Mouse (Mus musculus): ENCODE data around the gene Gm9837. TPM values are rescaled to one million over a fixed set of nuclear protein-coding genes. Genes with fewer than 3 reads are reported as not detected.

Gene Gm9837
- polyA plus RNA-seq, 1 experiment from 2014 or later: not detected

GRCm38 (mm10) chr11:53463551-53464424 is 6.5 kb downstream of the Gm9837 start:
- no peak overlapping the region for H3K27ac ChIP-seq
- H3K9ac ChIP-seq: peak overlapping the region; percentile 44
- H3K4me3 ChIP-seq (replicated peaks): peak overlapping the region; percentile 52
- H3K27me3 ChIP-seq: peaks cover 73% of the 10 kb centered on the region
- peaks cover 35% of the 10 kb centered on the region for H3K4me1 ChIP-seq
- peak overlapping the region; percentile 95 for H3K4me2 ChIP-seq
- WGBS: 5% methylated on average over 55 of the region's 55 CpGs
- H3K9me3 ChIP-seq (replicated peaks): no peaks in the 10 kb centered on the region
- H3K36me3 ChIP-seq: no peaks in the 10 kb centered on the region
- ATAC-seq (replicated peaks; ENCODE audit: low FRiP score): no peak; the same call in 1 of the 2 replicates

GRCm38 (mm10) chr11:53461727-53462126 is 8.6 kb downstream of the Gm9837 start:
- WGBS: 21% methylated on average over 5 of the region's 5 CpGs
- peaks cover 68% of the 10 kb centered on the region for H3K27me3 ChIP-seq

GRCm38 (mm10) chr11:53460192-53460591 is 10.1 kb downstream of the Gm9837 start:
- no peaks in the 10 kb centered on the region for H3K36me3 ChIP-seq
- no peak overlapping the region for H3K4me3 ChIP-seq (replicated peaks)
- no peak overlapping the region for H3K9ac ChIP-seq
- H3K27me3 ChIP-seq: peaks cover 59% of the 10 kb centered on the region
- peaks cover 36% of the 10 kb centered on the region for H3K4me1 ChIP-seq
- H3K4me2 ChIP-seq: no peak overlapping the region
- no peaks in the 10 kb centered on the region for H3K9me3 ChIP-seq (replicated peaks)
- no peak overlapping the region for H3K27ac ChIP-seq
- ATAC-seq (replicated peaks; ENCODE audit: low FRiP score): no peak
- 88% methylated on average over 3 of the region's 3 CpGs for WGBS

More at GRCm38 (mm10) chr11:53461727-53462126, 8.6 kb downstream of the Gm9837 start:
- peaks cover 41% of the 10 kb centered on the region for H3K4me1 ChIP-seq
- H3K4me2 ChIP-seq: no peak overlapping the region
- H3K9me3 ChIP-seq (replicated peaks): no peaks in the 10 kb centered on the region
- 0 out of 2 replicates have a peak, but pooled peaks have one; percentile 17 for ATAC-seq (replicated peaks; ENCODE audit: low FRiP score)
- H3K9ac ChIP-seq: no peak overlapping the region
- H3K36me3 ChIP-seq: no peaks in the 10 kb centered on the region
- H3K27ac ChIP-seq: no peak overlapping the region
- no peak overlapping the region for H3K4me3 ChIP-seq (replicated peaks)

- peaks cover 47% of the 10 kb centered on the region for H3K27me3 ChIP-seq
- H3K4me3 ChIP-seq (replicated peaks): no peak overlapping the region
- no peak overlapping the region for H3K9ac ChIP-seq
- ATAC-seq (replicated peaks; ENCODE audit: low FRiP score): no peak
- H3K4me1 ChIP-seq: peaks cover 36% of the 10 kb centered on the region
- no peak overlapping the region for H3K27ac ChIP-seq
- no peaks in the 10 kb centered on the region for H3K9me3 ChIP-seq (replicated peaks)
- WGBS: 69% methylated on average over 3 of the region's 3 CpGs
- H3K4me2 ChIP-seq: no peak overlapping the region
- H3K36me3 ChIP-seq: no peaks in the 10 kb centered on the region
These were observed 11.3 kb downstream of the Gm9837 start for GRCm38 (mm10) chr11:53458996-53459395.

DNA sequence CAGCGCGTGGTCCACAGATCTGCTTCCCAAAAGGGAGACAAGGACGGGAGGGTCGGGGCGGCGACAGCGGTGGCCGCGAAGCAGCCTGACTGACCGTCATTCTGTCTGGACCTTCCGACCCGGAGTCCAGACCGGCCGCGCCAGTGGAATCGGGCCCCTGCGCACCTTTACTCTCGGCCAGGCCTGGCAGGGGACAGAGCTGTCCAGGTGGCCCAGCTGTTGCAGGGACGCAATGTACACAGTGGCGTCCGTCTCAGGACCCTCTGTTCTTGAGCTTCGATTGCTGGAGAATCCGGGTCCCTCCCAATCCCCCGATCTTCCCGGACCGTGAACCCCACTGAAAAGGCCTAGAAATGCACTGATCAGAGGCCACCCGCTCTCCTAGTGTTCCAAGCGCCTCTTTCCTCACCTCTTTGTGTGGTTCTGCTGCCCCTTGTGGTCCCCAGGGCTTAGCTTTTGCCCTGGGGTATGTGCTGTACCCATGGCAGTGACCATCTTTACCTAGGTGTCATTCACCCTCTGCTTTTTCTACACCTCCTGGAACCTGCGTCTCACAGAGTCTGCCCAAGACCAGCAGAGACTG is 12.8 kb downstream of the Gm9837 start:
- H3K9ac ChIP-seq: peak overlapping the region; percentile 60
- WGBS: 7% methylated on average over 29 of the region's 29 CpGs
- peaks cover 32% of the 10 kb centered on the region for H3K27me3 ChIP-seq
- H3K36me3 ChIP-seq: no peaks in the 10 kb centered on the region
- peak overlapping the region; percentile 97 for H3K4me2 ChIP-seq
- H3K9me3 ChIP-seq (replicated peaks): no peaks in the 10 kb centered on the region
- no peak overlapping the region for H3K27ac ChIP-seq
- peak overlapping the region; percentile 58 for H3K4me3 ChIP-seq (replicated peaks)
- peaks cover 23% of the 10 kb centered on the region for H3K4me1 ChIP-seq
- peak; percentile 30; the same call in 1 of the 2 replicates for ATAC-seq (replicated peaks; ENCODE audit: low FRiP score)

DNA sequence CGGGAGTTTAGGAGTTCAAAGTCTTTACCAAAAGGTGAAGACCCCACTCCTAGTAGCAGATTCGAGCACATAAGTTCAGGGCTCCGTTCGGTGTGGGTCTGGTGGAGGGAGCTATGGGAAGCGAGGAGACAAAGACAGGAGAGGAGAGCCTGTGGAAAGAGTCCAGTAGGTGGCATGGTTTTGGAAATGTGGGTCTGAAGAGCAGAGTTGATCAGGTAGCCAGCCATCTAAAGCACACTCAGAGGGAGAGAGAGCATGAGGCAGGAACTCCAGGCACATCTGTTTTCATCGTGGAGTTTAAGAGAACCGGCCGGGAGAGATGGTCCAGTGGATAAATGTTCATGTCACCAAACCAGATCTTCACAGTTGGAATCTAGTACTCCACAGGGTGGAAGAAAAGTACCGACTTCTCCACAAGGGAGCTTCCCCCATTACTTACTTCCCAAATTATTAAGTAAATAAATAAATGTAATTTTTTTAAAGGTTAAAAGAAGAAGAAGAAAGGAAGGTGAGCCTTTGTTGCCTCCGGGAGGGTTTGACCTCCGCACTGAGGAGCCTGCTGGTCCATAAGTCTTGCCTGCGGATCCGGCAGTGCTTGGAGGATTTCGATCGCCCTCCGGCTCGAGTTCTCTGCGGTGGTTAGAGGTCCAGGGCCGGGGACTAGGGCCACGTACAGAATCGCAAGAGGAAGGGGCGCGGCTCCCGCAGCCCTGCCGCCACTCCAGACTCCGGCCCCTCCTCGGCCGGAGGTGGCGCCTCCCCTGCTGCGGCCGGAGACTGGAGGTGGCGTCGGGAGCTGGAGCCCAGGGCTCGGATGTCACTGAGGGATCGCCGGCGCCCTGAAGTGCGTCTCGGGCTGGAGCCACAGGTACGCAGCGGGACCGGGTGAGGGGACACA is 13.6 kb downstream of the Gm9837 start, which contains the start of the genes Gm10447 and Shroom1:
Gene Gm10447, minus strand, starts transcription at position 637 of the 898 bp plus-strand sequence.
Gene Shroom1, plus strand, starts transcription at position 732 of the 898 bp plus-strand sequence.
- Histone ChIP-seq H3K9ac (peak within 1 kb of the TSS; percentile 60), H3K27ac (0 out of 2 replicates have a peak within 1 kb of the TSS, but pooled peaks have one; percentile 46), H3K4me3 (replicated peaks) (peak within 1 kb of the TSS; percentile 58), H3K9me3 (replicated peaks) (no peaks in the 10 kb centered on the region), H3K36me3 (no peaks in the 10 kb centered on the region), H3K27me3 (peaks cover 25% of the 10 kb centered on the region), H3K4me2 (peak within 1 kb of the TSS; percentile 97), H3K4me1 (peaks cover 18% of the 10 kb centered on the region)
- ATAC-seq (replicated peaks; ENCODE audit: low FRiP score): peak; percentile 92
- 2% methylated on average over 42 of the region's 42 CpGs for WGBS

DNA sequence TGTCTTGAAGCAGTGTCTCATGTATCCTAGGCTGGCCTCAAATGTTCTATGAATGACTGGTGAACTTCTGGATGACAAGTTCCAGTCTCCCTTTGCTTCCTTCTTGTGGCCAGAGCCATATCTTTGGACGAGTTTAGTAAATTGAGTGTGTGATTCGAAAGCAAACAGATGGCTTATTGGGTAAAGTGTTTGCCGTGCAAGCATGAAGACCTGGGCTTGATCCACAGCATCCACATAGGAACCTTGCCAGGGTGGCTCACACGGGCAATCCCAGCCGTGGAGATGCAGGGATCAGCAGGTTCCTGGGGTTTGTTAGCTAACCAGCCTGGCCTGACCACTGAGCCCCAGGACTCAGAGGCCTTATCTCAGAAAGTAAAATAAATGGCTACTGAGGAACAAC is 17.2 kb downstream of the Gm9837 start:
- no peaks in the 10 kb centered on the region for H3K9me3 ChIP-seq (replicated peaks)
- no peak overlapping the region for H3K9ac ChIP-seq
- ATAC-seq (replicated peaks; ENCODE audit: low FRiP score): no peak
- H3K36me3 ChIP-seq: no peaks in the 10 kb centered on the region
- H3K4me1 ChIP-seq: peaks cover 19% of the 10 kb centered on the region
- H3K27me3 ChIP-seq: peaks cover 14% of the 10 kb centered on the region
- no peak overlapping the region for H3K4me2 ChIP-seq
- H3K4me3 ChIP-seq (replicated peaks): no peak overlapping the region
- whole genome bisulfite sequencing: 85% methylated on average over 5 of the region's 5 CpGs
- H3K27ac ChIP-seq: no peak overlapping the region

GRCm38 (mm10) chr11:53452396-53452795 is 17.9 kb downstream of the Gm9837 start:
- H3K9me3 ChIP-seq (replicated peaks): no peaks in the 10 kb centered on the region
- no peak overlapping the region for H3K4me2 ChIP-seq
- peaks cover 8% of the 10 kb centered on the region; the same call in 1 of the 2 replicates for H3K27me3 ChIP-seq
- H3K9ac ChIP-seq: no peak overlapping the region
- no peak overlapping the region for H3K4me3 ChIP-seq (replicated peaks)
- ATAC-seq (replicated peaks; ENCODE audit: low FRiP score): no peak
- 93% methylated on average over 9 of the region's 9 CpGs for WGBS
- H3K4me1 ChIP-seq: peaks cover 16% of the 10 kb centered on the region
- no peak overlapping the region for H3K27ac ChIP-seq
- H3K36me3 ChIP-seq: no peaks in the 10 kb centered on the region

- Histone ChIP-seq H3K36me3 (no peaks in the 10 kb centered on the region), H3K4me1 (peaks cover 6% of the 10 kb centered on the region), H3K4me2 (no peak overlapping the region), H3K9me3 (replicated peaks) (no peaks in the 10 kb centered on the region), H3K4me3 (replicated peaks) (no peak overlapping the region), H3K9ac (no peak overlapping the region), H3K27me3 (peaks cover 5% of the 10 kb centered on the region; the same call in 1 of the 2 replicates), H3K27ac (no peak overlapping the region)
- 65% methylated on average over 2 of the region's 2 CpGs for WGBS
- no peak for ATAC-seq (replicated peaks; ENCODE audit: low FRiP score)
These were observed 18.9 kb downstream of the Gm9837 start for GRCm38 (mm10) chr11:53451361-53451760.

GRCm38 (mm10) chr11:53450070-53450705 is 20.1 kb downstream of the Gm9837 start:
- peaks cover 6% of the 10 kb centered on the region; the same call in 1 of the 2 replicates for H3K4me1 ChIP-seq
- H3K9ac ChIP-seq: no peak overlapping the region
- H3K9me3 ChIP-seq (replicated peaks): no peaks in the 10 kb centered on the region
- H3K36me3 ChIP-seq: no peaks in the 10 kb centered on the region
- WGBS: 30% methylated on average over 15 of the region's 15 CpGs
- no peak for ATAC-seq (replicated peaks; ENCODE audit: low FRiP score)
- no peak overlapping the region for H3K4me2 ChIP-seq
- no peaks in the 10 kb centered on the region for H3K27me3 ChIP-seq
- no peak overlapping the region for H3K4me3 ChIP-seq (replicated peaks)
- no peak overlapping the region for H3K27ac ChIP-seq

GRCm38 (mm10) chr11:53448529-53448928 is 21.8 kb downstream of the Gm9837 start:
- Histone ChIP-seq H3K4me1 (peaks cover 6% of the 10 kb centered on the region; the same call in 1 of the 2 replicates), H3K27me3 (no peaks in the 10 kb centered on the region), H3K4me3 (replicated peaks) (no peak overlapping the region), H3K9me3 (replicated peaks) (no peaks in the 10 kb centered on the region), H3K27ac (no peak overlapping the region), H3K9ac (no peak overlapping the region), H3K36me3 (no peaks in the 10 kb centered on the region), H3K4me2 (no peak overlapping the region)
- no peak for ATAC-seq (replicated peaks; ENCODE audit: low FRiP score)
- 90% methylated on average over 1 of the region's 1 CpGs for WGBS
